Mouse (Mus musculus): ENCODE data around the gene Ilkap.

Ilkap gene

GRCm38 (mm10) chr1:91356105-91356504 is 42.5 kb downstream of the Ilkap start:
- no peak for DNase-seq (ENCODE audit: low read depth)

GRCm38 (mm10) chr1:91352277-91352676 is 46.3 kb downstream of the Ilkap start:
- DNase-seq (ENCODE audit: low read depth): no peak

GRCm38 (mm10) chr1:91351249-91351648 is 47.4 kb downstream of the Ilkap start:
- DNase-seq (ENCODE audit: low read depth): no peak

- DNase-seq (ENCODE audit: low read depth): no peak
These were observed 47.8 kb downstream of the Ilkap start, which contains the start of gene Klhl30 for GRCm38 (mm10) chr1:91350841-91351240. Gene Klhl30 (plus strand): TSS chr1:91351016.

- DNase-seq (ENCODE audit: low read depth): peak; percentile 69
These were observed 51.7 kb downstream of the Ilkap start for GRCm38 (mm10) chr1:91346892-91347291.

- no peak for DNase-seq (ENCODE audit: low read depth)
These were observed 53.5 kb downstream of the Ilkap start for GRCm38 (mm10) chr1:91344921-91345685.

GRCm38 (mm10) chr1:91344001-91344400 is 54.6 kb downstream of the Ilkap start:
- DNase-seq (ENCODE audit: low read depth): no peak

GRCm38 (mm10) chr1:91337355-91337754 is 61.3 kb downstream of the Ilkap start:
- no peak for DNase-seq (ENCODE audit: low read depth)

- DNase-seq (ENCODE audit: low read depth): no peak
These were observed 65.0 kb downstream of the Ilkap start for GRCm38 (mm10) chr1:91333582-91333981.

GRCm38 (mm10) chr1:91332102-91332501 is 66.5 kb downstream of the Ilkap start:
- DNase-seq (ENCODE audit: low read depth): no peak

- no peak for DNase-seq (ENCODE audit: low read depth)
These were observed 73.0 kb downstream of the Ilkap start for GRCm38 (mm10) chr1:91325488-91326042.

GRCm38 (mm10) chr1:91324646-91325045 is 74.0 kb downstream of the Ilkap start:
- DNase-seq (ENCODE audit: low read depth): no peak
